Mouse (Mus musculus): Measurements from ENCODE around the gene Hdgfl3.

Gene Hdgfl3

GRCm38 (mm10) chr7:81904094-81904493 lies 30.2 kb downstream of the Hdgfl3 start:
- DNase-seq (ENCODE audit: low read depth, low spot score), result no peak

- no peak for DNase-seq (ENCODE audit: low read depth, low spot score)
Measured at GRCm38 (mm10) chr7:81899361-81899760, 34.9 kb downstream of the Hdgfl3 start.

GRCm38 (mm10) chr7:81885128-81885527 lies 49.1 kb downstream of the Hdgfl3 start:
- no peak for DNase-seq (ENCODE audit: low read depth, low spot score)

- no peak for DNase-seq (ENCODE audit: low read depth, low spot score)
Measured at GRCm38 (mm10) chr7:81881600-81881999, 52.7 kb downstream of the Hdgfl3 start.

GRCm38 (mm10) chr7:81880797-81881196 lies 53.5 kb downstream of the Hdgfl3 start:
- DNase-seq (ENCODE audit: low read depth, low spot score), result no peak

GRCm38 (mm10) chr7:81880286-81880685 lies 54.0 kb downstream of the Hdgfl3 start:
- no peak for DNase-seq (ENCODE audit: low read depth, low spot score)

- DNase-seq (ENCODE audit: low read depth, low spot score), result no peak
Measured at GRCm38 (mm10) chr7:81875372-81875771, 58.9 kb downstream of the Hdgfl3 start.

GRCm38 (mm10) chr7:81874636-81875035 lies 59.6 kb downstream of the Hdgfl3 start:
- no peak for DNase-seq (ENCODE audit: low read depth, low spot score)

GRCm38 (mm10) chr7:81873807-81874206 lies 60.5 kb downstream of the Hdgfl3 start:
- no peak for DNase-seq (ENCODE audit: low read depth, low spot score)

GRCm38 (mm10) chr7:81872493-81873013 lies 61.7 kb downstream of the Hdgfl3 start:
- no peak for DNase-seq (ENCODE audit: low read depth, low spot score)

GRCm38 (mm10) chr7:81868158-81868557 lies 66.1 kb downstream of the Hdgfl3 start:
- DNase-seq (ENCODE audit: low read depth, low spot score), result peak; percentile 75

GRCm38 (mm10) chr7:81867231-81867930 lies 66.9 kb downstream of the Hdgfl3 start:
- no peak for DNase-seq (ENCODE audit: low read depth, low spot score)

- no peak for DNase-seq (ENCODE audit: low read depth, low spot score)
Measured at GRCm38 (mm10) chr7:81865937-81866336, 68.3 kb downstream of the Hdgfl3 start.

- peak; percentile 63 for DNase-seq (ENCODE audit: low read depth, low spot score)
Measured at GRCm38 (mm10) chr7:81864552-81864951, 69.7 kb downstream of the Hdgfl3 start.

GRCm38 (mm10) chr7:81862587-81863583 lies 71.4 kb downstream of the Hdgfl3 start:
- DNase-seq (ENCODE audit: low read depth, low spot score), result peak; percentile 72

GRCm38 (mm10) chr7:81861921-81862320 lies 72.4 kb downstream of the Hdgfl3 start:
- DNase-seq (ENCODE audit: low read depth, low spot score), result no peak

- DNase-seq (ENCODE audit: low read depth, low spot score), result no peak
Measured at GRCm38 (mm10) chr7:81861461-81861860, 72.8 kb downstream of the Hdgfl3 start.

GRCm38 (mm10) chr7:81860996-81861395 lies 73.3 kb downstream of the Hdgfl3 start:
- DNase-seq (ENCODE audit: low read depth, low spot score), result no peak

GRCm38 (mm10) chr7:81860071-81860470 lies 74.2 kb downstream of the Hdgfl3 start:
- no peak for DNase-seq (ENCODE audit: low read depth, low spot score)

GRCm38 (mm10) chr7:81858968-81859721 lies 75.1 kb downstream of the Hdgfl3 start, which contains the start of gene Tm6sf1:
Tm6sf1 (plus strand) TSS chr7:81859001.
- peak; percentile 34 for DNase-seq (ENCODE audit: low read depth, low spot score)

GRCm38 (mm10) chr7:81858236-81858635 lies 76.0 kb downstream of the Hdgfl3 start:
- DNase-seq (ENCODE audit: low read depth, low spot score), result no peak

All from CD4-positive helper T cell, adult 2 months (primary cell).